Mouse (Mus musculus): ENCODE results near the gene Fam198a. TPM values are rescaled to one million over a fixed set of nuclear protein-coding genes. Genes with fewer than 3 reads are reported as not detected.

The Fam198a gene
- polyA plus RNA-seq (2017; shearing (Covaris generic)), result 0.16 TPM

DNA sequence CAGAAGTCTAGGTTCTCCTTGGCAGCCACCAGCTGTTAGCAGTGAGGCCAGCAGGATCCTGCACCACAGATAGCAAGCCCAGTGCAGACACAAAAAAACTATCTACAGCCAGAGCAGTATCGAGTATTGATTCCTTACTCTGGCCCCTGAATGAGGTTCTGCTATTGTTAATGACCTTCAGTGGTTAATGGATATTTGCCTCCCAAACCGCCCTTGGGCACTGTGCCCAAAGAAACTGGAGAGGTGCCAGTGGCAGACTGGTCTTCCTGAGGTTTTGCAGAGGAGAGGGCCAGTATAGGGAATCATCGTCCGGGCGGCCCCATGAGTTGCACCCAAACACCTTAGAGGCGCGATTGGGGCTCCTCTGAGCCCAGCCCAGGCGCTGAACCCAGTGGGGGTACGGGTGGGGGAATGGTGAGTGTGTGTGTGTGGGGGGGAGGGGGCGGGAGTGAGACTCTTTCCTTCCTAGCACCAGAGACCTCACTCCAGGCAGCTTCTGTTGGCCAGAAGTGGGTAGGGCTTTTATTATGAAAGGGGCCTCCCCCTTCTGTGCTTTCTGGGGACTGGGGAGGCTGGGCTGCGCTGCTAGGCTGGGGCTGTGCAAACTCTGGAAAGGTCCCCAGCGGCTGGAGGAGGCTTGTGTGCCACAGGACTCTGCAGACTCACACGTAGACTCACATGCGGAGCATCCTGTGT, at the start of gene Fam198a:
Fam198a (plus strand) TSS at position 571 of the 696 bp plus-strand sequence.

GRCm38 (mm10) chr9:121916102-121916501, 34.7 kb upstream of the Fam198a start, which contains the start of gene Cyp8b1:
TSS of gene Cyp8b1 (minus strand) at chr9:121916305.

GRCm38 (mm10) chr9:121997010-121997409, 46.2 kb downstream of the Fam198a start, which contains the start of gene Pomgnt2:
TSS of gene Pomgnt2 (minus strand) at chr9:121997110.

Other genes with a start within 250 kb of the Fam198a start
- 27.2 TPM for gene Sec22c, start 245.5 kb upstream of the Fam198a start, polyA plus RNA-seq (2017; shearing (Covaris generic))
- gene Ss18l2, start 240.7 kb upstream of the Fam198a start, polyA plus RNA-seq (2017; shearing (Covaris generic)), result 30.9 TPM
- 152 TPM for gene Nktr, start 231.8 kb upstream of the Fam198a start, polyA plus RNA-seq (2017; shearing (Covaris generic))
- gene Zfp651, start 191.7 kb upstream of the Fam198a start, polyA plus RNA-seq (2017; shearing (Covaris generic)), result 0.06 TPM
- not detected for gene Klhl40, start 173.4 kb upstream of the Fam198a start, polyA plus RNA-seq (2017; shearing (Covaris generic))
- gene Hhatl, start 158.5 kb upstream of the Fam198a start, polyA plus RNA-seq (2017; shearing (Covaris generic)), result not detected
- 0.19 TPM for gene Ccdc13, start 111.5 kb upstream of the Fam198a start, polyA plus RNA-seq (2017; shearing (Covaris generic))
- 92.4 TPM for gene Higd1a, start 92.6 kb upstream of the Fam198a start, polyA plus RNA-seq (2017; shearing (Covaris generic))
- not detected for gene Ackr2, start 52.6 kb upstream of the Fam198a start, polyA plus RNA-seq (2017; shearing (Covaris generic))
- gene Cyp8b1, start 34.7 kb upstream of the Fam198a start, polyA plus RNA-seq (2017; shearing (Covaris generic)), result not detected
- 0.18 TPM for gene Pomgnt2, start 46.1 kb downstream of the Fam198a start, polyA plus RNA-seq (2017; shearing (Covaris generic))
- gene Snrk, start 166.3 kb downstream of the Fam198a start, polyA plus RNA-seq (2017; shearing (Covaris generic)), result 142 TPM

All from CD4-positive, CD25-positive, alpha-beta regulatory T cell (primary cell).